Comparison of ENCODE assay signal across 8 mouse cellular contexts in genomic region chr1:45766123-45766522, GRCm38 (mm10). TPM values are rescaled to one million over a fixed set of nuclear protein-coding genes. Genes with fewer than 3 reads are reported as not detected.
DNase-seq lines count a peak whose midpoint lies in the region; ATAC-seq and TF ChIP-seq lines count a peak whose summit lies in the region.

No protein-coding gene starts in this region.

- H3K36me3 ChIP-seq in embryonic facial prominence, embryonic 10.5 days (replicated peaks) = peaks cover 5% of the 10 kb centered on the region
- no peaks in the 10 kb centered on the region for H3K36me3 ChIP-seq in myocyte (ENCODE audit: control insufficient read depth, insufficient read depth)

- peak overlapping the region; percentile 16 for H3K4me2 ChIP-seq in myocyte (ENCODE audit: low read depth)

- intact Hi-C loops in left cerebral cortex, postnatal 10 days (cut with DNase I) = loop anchor here (5.0 to 10.0 kb wide), 4 partner anchors 334 to 1539 kb away; partner anchors contain the start of gene Col3a1
- intact Hi-C loops in left cerebral cortex, postnatal 14 days (cut with DNase I) = loop anchor here (2.0 to 10.0 kb wide), 4 partner anchors 334 to 1537 kb away; partner anchors contain the start of gene Col3a1

- peak; percentile 62 to 66; a peak in 1 of 4 replicates for ATAC-seq in hematopoietic stem cell, adult 5-6 weeks (replicated peaks in 1 of 2; ENCODE audit: insufficient read depth in 1 of 2, low FRiP score in 2 of 2, low TSS enrichment in 1 of 2, low read depth in 1 of 2, poor library complexity in 2 of 2, severe bottlenecking in 2 of 2)

- no peaks in the 10 kb centered on the region for H3K79me2 ChIP-seq in myocyte (ENCODE audit: control insufficient read depth, insufficient read depth)

- DNase-seq in left cerebral cortex, postnatal 10 days (ENCODE audit: extremely low spot score in 1 of 2, low spot score in 2 of 2) = peak; percentile 50 to 81
- no peak for DNase-seq in left cerebral cortex, adult 9 months (ENCODE audit: low spot score in 2 of 2)
- DNase-seq in adrenal gland, postnatal 10 days = peak; percentile 87
- peak; percentile 81 for DNase-seq in embryonic facial prominence, embryonic 10.5 days (ENCODE audit: low spot score)
- peak; percentile 33 to 74 for DNase-seq in left cerebral cortex, postnatal 14 days (ENCODE audit: low spot score in 2 of 2)
- DNase-seq in testis, postnatal 14 days (ENCODE audit: low spot score) = peak; percentile 23

- no peaks in the 10 kb centered on the region for H3K27me3 ChIP-seq in embryonic facial prominence, embryonic 10.5 days (replicated peaks; ENCODE audit: low read depth, poor library complexity, severe bottlenecking)
- H3K27me3 ChIP-seq in myocyte (ENCODE audit: control insufficient read depth, insufficient read depth, insufficient read length) = no peaks in the 10 kb centered on the region

- TF ChIP-seq POLR2A in myocyte (IDR thresholded peaks at IDR 0.05; ENCODE audit: insufficient read length, low read depth) = no peak

- H3K27ac ChIP-seq in embryonic facial prominence, embryonic 10.5 days (replicated peaks) = peak overlapping the region; percentile 83

- no peak overlapping the region for H3ac ChIP-seq in myocyte (ENCODE audit: control insufficient read depth, insufficient read length)

- H3K4me1 ChIP-seq in embryonic facial prominence, embryonic 10.5 days = peaks cover 30% of the 10 kb centered on the region

- WGBS in embryonic facial prominence, embryonic 10.5 days = 21% methylated on average over 8 of the region's 8 CpGs

- H3K4me3 ChIP-seq in embryonic facial prominence, embryonic 10.5 days = no peak overlapping the region
- H3K4me3 ChIP-seq in myocyte = no peak overlapping the region

- H3K9me3 ChIP-seq in embryonic facial prominence, embryonic 10.5 days = peaks cover 12% of the 10 kb centered on the region; the same call in 1 of the 2 replicates

TF ChIP-seq in myocyte, 11 proteins besides CTCF, POLR2A, EP300 and RAD21:
- TF ChIP-seq MYOG (IDR thresholded peaks at IDR 0.05; ENCODE audit: control insufficient read depth in 1 of 3, insufficient read depth in 1 of 3, insufficient read length in 2 of 3, low read depth in 2 of 3) = no peak
- TF ChIP-seq E2F4 (IDR thresholded peaks at IDR 0.05; ENCODE audit: insufficient read depth) = no peak
- TF ChIP-seq MAX (IDR thresholded peaks at IDR 0.05; ENCODE audit: low read depth) = no peak
- TF ChIP-seq MYOD1 (IDR thresholded peaks at IDR 0.05; ENCODE audit: control insufficient read depth in 1 of 3, insufficient read length in 2 of 3, low read depth in 2 of 3) = no peak
- no peak for TF ChIP-seq CEBPB (IDR thresholded peaks at IDR 0.05; ENCODE audit: insufficient read depth, poor library complexity, severe bottlenecking)
- no peak for TF ChIP-seq TCF3 (IDR thresholded peaks at IDR 0.05; ENCODE audit: insufficient read length, low read depth)
- no peak for TF ChIP-seq USF1 (IDR thresholded peaks at IDR 0.05; ENCODE audit: low read depth)
- no peak for TF ChIP-seq SRF (IDR thresholded peaks at IDR 0.05; ENCODE audit: control insufficient read depth, insufficient read length, low read depth)
- TF ChIP-seq TCF12 (IDR thresholded peaks at IDR 0.05; ENCODE audit: insufficient read depth, poor library complexity, severe bottlenecking) = no peak
- TF ChIP-seq POLR2AphosphoS2 (IDR thresholded peaks at IDR 0.05; ENCODE audit: insufficient read length, low read depth) = no peak
- no peak for TF ChIP-seq REST (IDR thresholded peaks at IDR 0.05; ENCODE audit: insufficient read depth, insufficient read length)

RNA-seq across cellular contexts. Expression of gene Wdr75, which starts 28.8 kb away (rescaled TPM):
- 10 to 100 TPM; 40.4 to 47.2 TPM for total RNA-seq in left cerebral cortex, postnatal 10 days (2021)
- total RNA-seq in adrenal gland, postnatal 10 days (2021) = 10 to 100 TPM; 41.5 to 42.9 TPM
- 96.0 and 103 TPM in 2 replicates for polyA plus RNA-seq in embryonic facial prominence, embryonic 10.5 days (2016; fragmentation: Nextera tagmentation; extraction: Ambion mirVana)
- total RNA-seq in hematopoietic stem cell, adult 5-6 weeks (2017) = 71.9 and 72.7 TPM in 2 replicates
- total RNA-seq in left cerebral cortex, postnatal 14 days (2021) = 10 to 100 TPM; 37.1 to 38.3 TPM
- 25.2 TPM for polyA plus RNA-seq in myocyte (2012; fragmentation: generic; extraction: Trizol)

Comparison
In these comparisons a context has a peak if more than half of its experiments do, and no peak if none do; other contexts are left out.
1. DNase-seq: peak in left cerebral cortex, postnatal 10 days (2 of 2), adrenal gland, postnatal 10 days (single experiment), embryonic facial prominence, embryonic 10.5 days (single experiment), left cerebral cortex, postnatal 14 days (2 of 2) and testis, postnatal 14 days (single experiment); none in left cerebral cortex, adult 9 months (0 of 2).